Mouse (Mus musculus): Measurements from ENCODE around the gene Gm43302. TPM values are rescaled to one million over a fixed set of nuclear protein-coding genes. Genes with fewer than 3 reads are reported as not detected.
"Not testable (repeated sequence)": the region's sequence is repeated elsewhere in the genome, so short reads cannot be mapped to it uniquely, and the experiment has no call there.

The Gm43302 gene
- polyA plus RNA-seq (2012; rRNA removed), result 1.3 and 2.1 TPM in 2 replicates

DNA sequence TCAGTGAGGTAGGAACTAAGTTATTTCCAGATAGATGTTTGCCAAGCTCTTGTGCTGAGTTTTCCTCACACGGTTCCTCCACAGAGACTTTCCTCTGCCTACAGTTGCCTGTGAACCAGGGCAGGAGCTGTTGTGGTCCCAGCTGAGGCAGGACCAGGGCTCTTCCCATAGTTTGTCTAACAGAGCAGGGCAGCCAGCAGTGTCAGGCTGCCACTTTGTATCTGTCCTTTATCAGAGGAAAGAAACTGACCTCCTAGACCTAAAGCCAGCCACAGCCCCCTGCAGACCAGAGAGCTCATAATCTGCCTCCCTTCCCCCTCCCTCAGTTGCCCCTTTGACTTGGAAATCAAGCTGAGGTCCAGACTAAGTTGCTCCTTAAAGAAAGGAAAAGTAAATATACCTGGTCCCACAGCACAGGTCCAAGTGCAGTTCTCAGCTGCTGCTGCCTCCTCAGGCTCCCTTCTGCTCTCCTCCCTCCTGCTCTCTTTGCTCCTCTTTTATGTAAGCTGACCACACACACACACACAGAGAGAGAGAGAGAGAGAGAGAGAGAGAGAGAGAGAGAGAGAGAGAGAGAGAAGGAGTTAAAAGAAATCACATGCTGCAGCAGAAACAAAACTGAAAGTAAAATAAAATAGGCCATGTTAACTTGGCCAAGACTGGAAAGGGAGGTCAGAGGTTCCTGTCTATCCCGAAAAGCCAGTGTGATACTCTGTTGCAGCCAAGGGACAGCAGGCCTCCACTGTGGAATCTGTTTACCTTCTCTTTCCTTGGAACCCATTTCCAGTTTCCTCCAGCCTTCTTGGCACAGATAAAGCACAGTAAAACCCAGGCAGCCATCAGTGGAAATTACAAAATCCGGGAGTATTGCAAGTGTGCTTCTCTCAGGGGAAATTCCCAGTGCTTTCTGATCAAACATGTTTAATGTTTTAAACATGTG, at the start of gene Gm43302, which contains the start of gene Gbp6:
Gene Gm43302, minus strand, starts transcription at position 470 of the 940 bp plus-strand sequence.
Gene Gbp6, minus strand, starts transcription at position 473 of the 940 bp plus-strand sequence.
- WGBS, result 13% methylated on average over 3 of the region's 3 CpGs
- DNase-seq (ENCODE audit: low read depth, low spot score), result not testable (repeated sequence)

DNA sequence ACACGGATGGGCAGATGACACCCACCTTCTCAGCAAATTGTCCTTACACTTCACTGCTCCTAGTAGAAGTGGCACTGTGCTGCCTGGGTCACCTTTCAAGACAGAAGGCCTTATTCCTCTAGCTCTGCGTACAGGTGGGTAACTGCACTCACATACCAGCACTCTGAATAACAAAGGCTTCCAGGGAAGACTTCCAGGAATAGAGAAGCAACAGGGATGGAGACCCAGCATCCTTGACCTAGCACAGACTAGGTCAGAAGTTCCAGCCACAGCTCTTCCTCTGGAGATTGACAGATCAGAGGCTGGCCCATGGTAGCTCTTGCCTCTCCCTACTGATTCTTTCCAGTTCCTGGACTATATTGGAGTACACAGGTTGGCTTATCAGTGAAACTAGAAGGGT, 47.8 kb upstream of the Gm43302 start:
- no peak for DNase-seq (ENCODE audit: low read depth, low spot score)
- 86% methylated on average over 2 of the region's 2 CpGs for WGBS

DNA sequence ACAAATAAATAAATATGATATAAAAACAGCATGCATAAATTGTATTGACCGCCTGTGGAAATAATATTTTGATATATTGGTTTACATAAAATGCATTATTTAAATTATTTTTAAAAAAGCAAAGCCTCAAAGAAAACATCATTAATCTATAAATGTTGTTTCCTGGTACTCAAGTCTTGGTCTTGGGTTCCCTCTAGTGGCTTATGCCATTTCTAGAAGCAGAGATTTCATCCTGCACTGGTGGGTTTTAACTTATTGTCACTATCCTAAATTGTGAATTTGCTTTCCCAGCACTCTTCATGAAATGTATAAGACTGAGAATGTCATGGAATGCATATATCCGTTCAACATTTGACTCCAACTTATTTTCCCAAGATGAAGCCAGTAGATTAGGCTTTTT, 29.0 kb upstream of the Gm43302 start:
- no peak for DNase-seq (ENCODE audit: low read depth, low spot score)

DNA sequence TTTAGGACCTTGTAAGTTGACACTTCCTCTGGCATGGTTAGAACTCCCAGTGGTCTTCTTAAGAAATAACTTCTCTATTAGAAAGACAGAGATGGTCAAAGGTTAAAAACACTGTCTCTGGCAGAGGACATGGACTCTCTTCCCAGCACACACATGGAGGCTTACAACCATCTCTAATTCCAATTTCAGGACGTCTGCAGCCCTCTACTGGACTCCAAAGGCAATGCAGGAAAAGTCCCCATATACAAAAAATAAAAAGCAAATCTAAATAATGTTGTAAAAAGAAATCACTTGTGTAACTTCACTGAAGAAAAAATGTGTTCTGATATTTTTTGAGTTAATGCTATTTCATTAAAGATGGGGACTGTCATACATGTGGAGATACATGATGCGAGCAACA, 17.4 kb upstream of the Gm43302 start:
- DNase-seq (ENCODE audit: low read depth, low spot score), result no peak
- 82% methylated on average over 2 of the region's 2 CpGs for WGBS

More for the DNA sequence above, 29.0 kb upstream of the Gm43302 start:
- WGBS, result 65% methylated on average over 2 of the region's 2 CpGs

DNA sequence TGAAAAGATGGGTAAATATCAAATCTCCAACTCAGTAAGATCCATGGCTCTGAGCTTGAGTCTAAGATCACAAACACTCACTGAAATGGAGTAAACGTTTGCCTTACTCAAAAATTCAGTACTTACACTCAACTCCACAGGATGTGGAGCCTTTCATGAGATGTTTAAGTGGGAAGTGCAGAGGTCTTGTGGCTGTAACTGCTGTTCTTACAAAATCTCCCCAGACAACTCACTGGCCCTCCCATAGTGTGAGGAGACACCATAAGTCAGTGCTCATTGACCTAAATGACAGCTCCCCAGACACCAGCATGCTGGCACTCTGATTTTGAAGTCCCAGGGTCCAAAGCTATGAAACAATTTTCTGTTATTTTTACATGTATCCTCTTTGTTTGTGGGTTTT, 15.7 kb upstream of the Gm43302 start:
- DNase-seq (ENCODE audit: low read depth, low spot score), result not testable (repeated sequence)
- 55% methylated on average over 1 of the region's 1 CpGs for WGBS

DNA sequence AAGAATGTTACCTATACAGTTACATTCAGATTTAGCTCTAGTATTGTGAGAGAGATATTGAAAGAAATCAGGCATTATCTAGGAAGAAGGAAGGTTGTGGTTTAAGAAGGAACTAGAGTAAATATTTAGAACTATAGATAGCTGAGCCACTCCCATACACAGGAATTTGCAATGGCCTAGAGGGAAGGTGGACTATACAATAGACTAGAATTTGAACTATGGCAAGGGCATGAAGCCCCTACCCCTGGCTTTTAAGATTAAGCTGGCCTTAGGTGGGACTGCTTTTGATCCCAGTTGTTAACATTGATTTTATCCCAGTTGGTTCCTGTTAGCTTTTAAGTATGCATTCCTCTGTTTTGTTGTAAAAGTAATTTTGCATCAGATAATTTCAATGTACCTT, 13.5 kb upstream of the Gm43302 start:
- DNase-seq (ENCODE audit: low read depth, low spot score), result not testable (repeated sequence)

DNA sequence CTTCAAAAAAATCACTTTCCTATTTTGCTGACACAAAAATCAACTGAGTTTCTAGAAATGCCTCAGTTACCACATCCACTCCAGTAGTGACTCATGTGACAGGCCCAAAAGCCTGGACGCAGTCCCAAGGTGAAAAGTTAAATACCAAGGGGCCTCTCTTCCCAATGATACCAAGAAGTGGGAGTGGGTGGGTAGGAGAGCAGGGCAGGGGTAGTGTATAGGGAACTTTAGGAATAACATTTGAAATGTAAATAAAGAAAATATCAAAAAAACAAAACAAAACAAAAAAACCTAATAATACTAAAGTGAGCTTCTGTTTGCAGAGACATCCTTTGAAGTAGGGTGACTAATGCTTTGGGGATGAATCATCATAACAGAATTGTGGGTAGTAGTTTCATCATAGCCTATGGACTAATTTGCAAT, 12.7 kb upstream of the Gm43302 start:
- DNase-seq (ENCODE audit: low read depth, low spot score), result no peak
- 78% methylated on average over 1 of the region's 1 CpGs for WGBS

DNA sequence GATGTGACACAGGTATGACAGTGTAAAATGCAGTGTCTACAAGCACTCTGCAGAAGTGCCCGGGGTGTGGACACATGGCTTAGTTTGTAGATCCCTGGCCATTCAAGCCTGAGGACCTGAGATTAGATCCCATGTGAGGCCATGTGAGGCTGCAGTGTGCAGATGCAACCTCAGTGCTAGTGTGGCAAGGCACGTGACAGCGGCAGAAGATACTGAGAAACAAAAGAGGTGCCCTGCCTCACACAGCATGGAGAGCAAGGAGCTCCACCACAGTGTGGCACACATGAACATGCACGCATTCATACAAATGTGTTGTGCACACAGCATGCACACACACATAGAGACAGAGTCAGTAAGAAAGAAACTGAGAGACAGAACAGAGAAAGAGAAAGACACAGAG, 12.2 kb upstream of the Gm43302 start:
- DNase-seq (ENCODE audit: low read depth, low spot score), result not testable (repeated sequence)
- 89% methylated on average over 4 of the region's 4 CpGs for WGBS

DNA sequence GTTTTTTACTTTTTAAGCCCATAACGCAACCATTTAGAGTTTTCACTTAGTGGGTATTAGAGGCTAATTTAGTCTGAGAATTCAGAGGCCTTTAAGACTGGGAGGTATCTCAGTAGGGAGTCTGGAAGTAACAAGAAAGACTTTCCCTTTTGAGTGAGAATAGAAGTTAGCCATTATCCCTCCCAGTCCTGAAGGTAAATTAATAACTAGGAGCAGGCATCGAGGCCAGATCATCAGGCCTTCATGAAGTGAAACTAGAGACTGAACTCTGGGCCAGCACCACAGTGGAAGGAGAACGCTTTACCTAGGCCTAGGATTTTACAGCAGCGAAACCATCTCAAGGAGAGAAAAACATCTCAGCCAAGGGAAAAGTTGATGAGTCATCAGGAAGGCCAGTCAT, 8.5 kb upstream of the Gm43302 start:
- DNase-seq (ENCODE audit: low read depth, low spot score), result no peak
- 44% methylated on average over 4 of the region's 4 CpGs for WGBS

DNA sequence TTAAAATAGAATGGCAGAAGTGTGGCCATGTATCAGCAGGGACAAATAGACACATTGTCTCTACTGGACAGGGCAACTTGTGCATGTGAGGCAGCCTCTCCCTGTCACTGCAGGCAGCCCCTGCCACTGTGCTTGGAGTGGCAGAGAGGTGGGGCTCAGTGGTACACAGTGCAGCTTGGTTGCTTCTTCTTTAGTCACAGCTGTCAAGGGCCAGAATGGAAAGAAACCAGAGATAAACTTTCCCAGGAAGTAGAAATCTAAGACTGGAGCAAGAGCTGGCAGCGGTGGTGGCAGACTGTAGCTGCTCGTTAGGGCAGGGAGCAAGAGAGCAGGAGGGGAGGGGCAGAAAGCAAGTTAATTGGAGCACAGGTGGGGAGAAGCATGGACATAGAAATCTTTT, 8.0 kb upstream of the Gm43302 start:
- WGBS, result 28% methylated on average over 2 of the region's 2 CpGs
- DNase-seq (ENCODE audit: low read depth, low spot score), result no peak

DNA sequence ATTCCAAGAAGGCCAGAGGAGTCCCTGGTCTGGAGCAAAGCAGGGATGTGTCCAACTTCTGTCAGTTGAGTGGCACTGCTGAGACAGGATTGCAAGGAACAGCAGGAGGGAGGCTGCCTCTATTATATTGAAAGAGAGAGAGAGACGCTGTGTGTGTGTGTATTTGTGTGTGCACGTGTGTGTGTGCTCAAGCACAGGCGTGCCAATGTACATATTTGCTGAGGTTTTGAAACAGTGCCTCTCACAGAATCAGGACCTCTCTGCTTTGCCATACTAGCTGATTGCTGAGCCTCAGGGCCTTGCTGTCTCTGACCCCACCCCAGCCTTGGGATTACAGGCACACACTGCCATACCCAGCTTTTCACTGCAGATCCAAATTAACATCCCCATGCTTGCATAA, 2.3 kb upstream of the Gm43302 start:
- 30% methylated on average over 3 of the region's 3 CpGs for WGBS
- DNase-seq (ENCODE audit: low read depth, low spot score), result no peak

DNA sequence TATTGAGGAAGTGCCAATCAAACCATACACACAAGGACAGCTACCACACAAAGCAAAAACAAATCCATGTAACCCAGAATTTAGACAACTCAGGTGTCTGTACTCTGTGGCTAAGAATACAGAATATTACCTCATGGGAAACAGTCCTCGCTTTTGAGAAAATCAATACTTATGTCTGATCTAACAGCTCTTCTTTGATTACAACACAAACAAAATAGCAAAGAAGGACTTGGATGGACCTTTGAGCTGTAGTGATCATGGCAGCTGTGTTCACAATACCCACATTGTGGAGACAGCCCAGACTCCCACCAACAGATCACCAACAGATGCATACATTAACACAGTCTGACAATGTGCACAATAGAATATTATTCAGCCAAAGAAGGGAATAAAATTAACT, 1.0 kb downstream of the Gm43302 start:
- DNase-seq (ENCODE audit: low read depth, low spot score), result no peak
- WGBS, result 72% methylated on average over 1 of the region's 1 CpGs

DNA sequence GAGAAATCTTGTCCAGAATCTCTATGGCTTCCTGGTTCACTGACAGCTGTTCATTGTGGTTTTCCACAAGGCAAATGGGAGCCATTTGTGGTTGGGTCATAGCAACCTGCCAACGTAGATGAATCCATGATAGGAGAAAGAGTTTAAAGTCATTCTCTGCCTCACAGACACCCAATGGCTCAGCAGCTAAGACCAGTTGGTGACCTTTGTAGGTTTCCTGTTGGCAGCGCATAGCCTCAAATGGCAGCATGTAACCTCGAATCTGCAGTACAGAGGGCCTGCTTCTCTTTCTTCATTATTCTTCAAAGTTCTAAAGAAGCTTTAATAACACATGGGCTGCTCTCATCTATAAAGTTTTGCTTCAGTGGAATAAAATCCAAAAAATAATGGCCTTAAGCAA, 2.6 kb downstream of the Gm43302 start:
- WGBS, result 88% methylated on average over 3 of the region's 3 CpGs

DNA sequence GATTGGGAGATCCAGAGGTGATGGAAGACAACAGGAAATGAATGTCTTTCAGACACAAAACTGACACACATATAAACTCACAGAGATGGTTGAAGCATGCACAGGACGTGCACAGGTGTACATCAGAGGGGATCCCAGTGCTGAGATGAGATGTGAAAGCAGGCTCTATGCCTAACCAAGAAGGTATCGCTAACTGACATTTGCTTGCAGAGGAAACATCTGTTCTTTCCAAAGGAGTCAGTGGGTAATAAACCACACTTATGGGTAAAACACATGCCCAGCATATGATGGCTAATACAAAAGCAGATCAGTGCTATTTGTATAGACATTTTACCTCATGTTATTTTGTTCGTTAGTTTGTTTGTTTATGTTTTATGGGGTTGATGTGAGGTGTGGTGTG, 32.8 kb downstream of the Gm43302 start:
- WGBS, result 71% methylated on average over 1 of the region's 3 CpGs

More for the DNA sequence above, 2.6 kb downstream of the Gm43302 start:
- not testable (repeated sequence) for DNase-seq (ENCODE audit: low read depth, low spot score)

DNA sequence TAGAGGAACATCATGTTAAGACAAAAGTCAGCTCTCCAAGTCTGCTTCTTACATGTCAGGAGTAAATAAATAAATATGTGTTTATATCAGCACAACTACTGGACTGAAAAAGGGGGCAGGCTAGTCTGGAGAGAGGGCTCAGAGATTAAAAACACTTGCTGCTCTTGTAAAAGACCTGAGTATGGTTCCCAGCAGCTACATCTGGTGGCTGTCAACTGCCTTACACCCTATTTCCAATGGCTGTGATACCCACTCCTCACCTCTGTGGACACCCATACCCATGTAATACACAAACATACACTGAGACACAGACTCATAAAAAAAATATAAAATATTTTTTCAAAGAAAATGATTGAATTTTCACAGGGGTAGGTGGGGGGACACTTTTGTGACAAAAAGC, 41.0 kb downstream of the Gm43302 start:
- no peak for DNase-seq (ENCODE audit: low read depth, low spot score)

More for the DNA sequence above, 32.8 kb downstream of the Gm43302 start:
- not testable (repeated sequence) for DNase-seq (ENCODE audit: low read depth, low spot score)

DNA sequence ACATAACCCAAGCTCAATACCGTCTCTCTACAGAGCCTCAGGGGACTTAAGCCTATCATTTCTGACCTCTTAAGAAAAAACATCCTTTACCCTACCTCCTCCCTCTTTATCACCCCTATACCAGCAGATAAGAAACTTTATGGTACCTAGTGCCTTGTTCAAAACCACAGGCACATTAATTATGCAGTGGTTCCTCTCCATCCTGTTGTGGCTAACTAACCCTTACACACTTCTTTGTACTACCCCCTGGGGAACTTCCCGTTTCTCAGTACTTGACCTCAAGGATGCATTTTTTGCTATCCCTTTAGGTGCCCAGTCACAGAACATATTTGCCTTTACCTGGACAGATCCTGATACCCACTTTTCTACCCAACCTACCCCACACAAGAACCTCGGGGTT, 48.8 kb downstream of the Gm43302 start:
- 71% methylated on average over 3 of the region's 3 CpGs for WGBS
- not testable (repeated sequence) for DNase-seq (ENCODE audit: low read depth, low spot score)

DNA sequence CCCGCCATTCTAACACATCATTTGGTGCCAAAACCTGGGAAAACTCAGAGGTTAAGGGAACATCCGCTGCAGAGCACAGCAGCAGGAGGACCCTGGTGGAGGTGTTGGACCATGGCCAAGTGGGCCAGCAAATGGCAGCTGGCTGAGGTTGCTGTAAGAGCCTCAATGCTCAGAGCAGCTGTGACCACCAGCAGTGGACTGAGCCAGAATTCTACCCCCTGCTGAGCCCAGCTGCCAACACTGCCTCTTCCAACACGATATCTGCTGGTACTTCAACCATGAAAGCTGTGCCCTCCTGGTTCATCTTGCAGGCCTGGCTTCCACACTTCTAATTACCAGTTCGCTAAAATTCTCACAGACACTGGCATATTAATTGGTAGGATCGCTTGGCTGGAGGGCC, 52.5 kb downstream of the Gm43302 start:
- DNase-seq (ENCODE audit: low read depth, low spot score), result not testable (repeated sequence)
- WGBS, result 89% methylated on average over 5 of the region's 5 CpGs

DNA sequence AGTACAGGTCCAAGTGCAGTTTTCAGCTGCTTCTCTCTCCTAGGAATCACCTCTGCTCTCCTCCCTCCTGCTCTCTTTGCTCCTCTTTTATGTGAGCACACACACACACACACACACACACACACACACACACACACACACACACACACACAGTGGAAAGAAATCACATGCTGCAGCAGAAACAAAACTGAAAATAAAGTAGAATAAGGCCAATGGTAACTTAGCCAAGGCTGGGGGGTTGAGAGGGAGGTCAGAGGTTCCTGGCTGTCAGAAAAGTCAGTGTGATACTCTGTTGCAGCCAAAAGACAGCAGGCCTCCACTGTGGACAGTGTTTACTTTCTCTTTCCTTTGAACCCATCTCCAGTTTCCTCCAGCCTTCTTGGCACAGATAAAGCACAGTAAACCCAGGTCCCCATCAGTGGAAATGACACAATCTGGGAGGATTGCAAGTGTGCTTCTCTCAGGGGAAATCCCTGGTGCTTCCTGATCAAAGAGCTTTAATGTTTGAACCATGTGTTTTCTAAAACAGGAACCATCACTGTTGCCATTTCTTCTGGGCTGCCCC, 53.9 kb downstream of the Gm43302 start, which contains the start of gene Gbp10:
Gene Gbp10, minus strand, starts transcription at position 51 of the 565 bp plus-strand sequence.
- DNase-seq (ENCODE audit: low read depth, low spot score), result not testable (repeated sequence)

DNA sequence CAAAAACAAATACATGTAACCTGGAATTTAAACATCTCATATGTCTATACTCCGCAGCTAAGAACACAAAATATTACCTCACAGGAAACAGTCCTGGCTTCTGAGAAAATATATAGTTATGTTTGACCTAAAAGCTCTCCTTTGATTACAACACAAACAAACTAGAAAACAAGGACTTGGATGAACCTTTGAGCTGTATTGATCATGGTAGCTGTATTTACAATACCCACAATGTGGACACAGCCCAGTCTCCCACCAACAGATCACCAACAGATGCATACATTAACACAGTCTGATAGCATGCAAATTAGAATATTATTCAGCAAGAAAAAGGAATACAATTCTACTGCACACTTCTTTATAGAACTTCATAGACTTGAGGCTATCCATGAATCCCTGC, 55.1 kb downstream of the Gm43302 start:
- 88% methylated on average over 1 of the region's 1 CpGs for WGBS
- not testable (repeated sequence) for DNase-seq (ENCODE audit: low read depth, low spot score)

DNA sequence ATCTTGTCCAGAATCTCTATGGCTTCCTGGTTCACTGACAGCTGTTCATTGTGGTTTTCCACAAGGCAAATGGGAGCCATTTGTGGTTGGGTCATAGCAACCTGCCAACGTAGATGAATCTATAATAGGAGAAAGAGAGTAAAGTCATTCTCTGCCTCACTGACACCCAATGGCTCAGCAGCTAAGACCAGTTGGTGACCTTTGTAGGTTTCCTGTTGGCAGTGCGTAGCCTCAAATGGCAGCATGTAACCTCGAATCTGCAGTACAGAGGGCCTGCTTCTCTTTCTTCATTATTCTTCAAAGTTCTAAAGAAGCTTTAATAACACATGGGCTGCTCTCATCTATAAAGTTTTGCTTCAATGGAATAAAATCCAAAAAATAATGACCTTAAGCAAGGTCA, 57.5 kb downstream of the Gm43302 start:
- WGBS, result 83% methylated on average over 3 of the region's 3 CpGs
- DNase-seq (ENCODE audit: low read depth, low spot score), result not testable (repeated sequence)

DNA sequence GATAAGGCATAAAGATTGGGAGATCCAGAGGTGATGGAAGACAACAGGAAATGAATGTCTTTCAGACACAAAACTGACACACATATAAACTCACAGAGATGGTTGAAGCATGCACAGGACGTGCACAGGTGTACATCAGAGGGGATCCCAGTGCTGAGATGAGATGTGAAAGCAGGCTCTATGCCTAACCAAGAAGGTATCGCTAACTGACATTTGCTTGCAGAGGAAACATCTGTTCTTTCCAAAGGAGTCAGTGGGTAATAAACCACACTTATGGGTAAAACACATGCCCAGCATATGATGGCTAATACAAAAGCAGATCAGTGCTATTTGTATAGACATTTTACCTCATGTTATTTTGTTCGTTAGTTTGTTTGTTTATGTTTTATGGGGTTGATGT, 84.5 kb downstream of the Gm43302 start:
- DNase-seq (ENCODE audit: low read depth, low spot score), result not testable (repeated sequence)
- WGBS, result 86% methylated on average over 1 of the region's 3 CpGs

Measured in large intestine, adult 2 months (tissue).